Mouse (Mus musculus) ES-E14 (cell line): ENCODE measurements at regions not wholly inside any gene's neighbourhood (a gene's known extent, or its start where the extent isn't known, plus 50 kb on each side); places are given as distances from the start of the nearest gene placed in this dataset.

Experiments used
- DNase-seq: peaks from one replicate; pipeline ENCODE4 v3.0.0-alpha.2; 2013; ENCODE audit warnings: low read depth, low spot score
- H3K27ac ChIP-seq: 2 replicates; pipeline ENCODE4 v1.5.1; 2012; ENCODE audit warnings: low read depth, mild to moderate bottlenecking, low read length, moderate library complexity, mixed read lengths; ENCODE audit not compliant: poor library complexity, insufficient read depth, severe bottlenecking
- H3K36me3 ChIP-seq: 2 replicates; pipeline ENCODE4 v1.6.1; 2012; ENCODE audit warnings: mild to moderate bottlenecking, low read length, moderate library complexity, mixed read lengths; ENCODE audit not compliant: control insufficient read depth, poor library complexity, insufficient read depth, severe bottlenecking
- H3K4me1 ChIP-seq, 2 experiments: fragments of 150-350 bp in 1 of 2; sonication (generic) in 1 of 2; 2 replicates each; pipeline ENCODE4 v1.6.1; 2012; ENCODE audit warnings: low read length in 2 of 2, mild to moderate bottlenecking in 1 of 2, mixed read lengths in 1 of 2; ENCODE audit not compliant: control insufficient read depth in 2 of 2, insufficient read depth in 2 of 2, poor library complexity in 1 of 2
- H3K4me3 ChIP-seq, 2 experiments: fragments of 150-350 bp in 1 of 2; sonication (generic) in 1 of 2; 2 replicates each; pipeline ENCODE4 v1.5.1; 2012; ENCODE audit warnings: low read length in 2 of 2, low read depth in 1 of 2, mild to moderate bottlenecking in 1 of 2, mixed read lengths in 1 of 2; ENCODE audit not compliant: insufficient read depth in 1 of 2, poor library complexity in 1 of 2, severe bottlenecking in 1 of 2
- H3K9ac ChIP-seq: 2 replicates; pipeline ENCODE4 v1.6.1; 2012; ENCODE audit warnings: low read depth, mild to moderate bottlenecking, low read length, mixed read lengths; ENCODE audit not compliant: poor library complexity, insufficient read depth, severe bottlenecking
- H3K9me3 ChIP-seq: fragments of 150-350 bp; sonication (generic); 2 replicates; pipeline ENCODE4 v1.6.1; 2012; ENCODE audit warnings: low read depth, mild to moderate bottlenecking, low read length; ENCODE audit not compliant: control insufficient read depth, insufficient read depth
- CHD2 ChIP-seq: IDR thresholded peaks from 2 replicates; pipeline ENCODE4 v1.6.1; 2014; ENCODE audit warnings: mild to moderate bottlenecking, low read depth, low read length, inconsistent platforms
- HCFC1 ChIP-seq: IDR thresholded peaks from 2 replicates; pipeline ENCODE4 v1.6.1; 2012; ENCODE audit warnings: low read length, inconsistent platforms, borderline replicate concordance; ENCODE audit not compliant: insufficient read depth
- MAFK ChIP-seq: IDR thresholded peaks from 2 replicates; pipeline ENCODE4 v1.6.1; 2014; ENCODE audit warnings: mild to moderate bottlenecking, low read depth, low read length, inconsistent platforms; ENCODE audit not compliant: insufficient read depth
- ZC3H11A ChIP-seq: IDR thresholded peaks from 2 replicates; pipeline ENCODE4 v1.6.1; 2012; ENCODE audit warnings: low read depth, mild to moderate bottlenecking, inconsistent platforms, low read length, borderline replicate concordance
- ZNF384 ChIP-seq: IDR thresholded peaks from 2 replicates; pipeline ENCODE4 v1.6.1; 2012; ENCODE audit warnings: low read depth, low read length, inconsistent platforms
- in situ Hi-C, 2 experiments: fragments of 600-800 bp; cut with MboI; formaldehyde crosslinking; loops; one replicate each; pipeline ENCODE4 v1.15.1; 2025; ENCODE audit warnings: low sequenced_read_pairs in 2 of 2, inconsistent platforms in 1 of 2; ENCODE audit not compliant: unreplicated experiment in 2 of 2

- H3K9ac ChIP-seq = no peak overlapping the region
- no peaks in the 10 kb centered on the region for H3K4me1 ChIP-seq
- in situ Hi-C loops = no loop called here
- H3K9me3 ChIP-seq = no peaks in the 10 kb centered on the region
- TF ChIP-seq ZNF384 (no peak), CHD2 (no peak)
- no peaks in the 10 kb centered on the region for H3K36me3 ChIP-seq
- no peak for DNase-seq
- H3K27ac ChIP-seq = no peak overlapping the region
- no peak overlapping the region for H3K4me3 ChIP-seq
Measured at GRCm38 (mm10) chr9:30777816-30778215, 144.4 kb downstream of the Adamts15 start.

DNA sequence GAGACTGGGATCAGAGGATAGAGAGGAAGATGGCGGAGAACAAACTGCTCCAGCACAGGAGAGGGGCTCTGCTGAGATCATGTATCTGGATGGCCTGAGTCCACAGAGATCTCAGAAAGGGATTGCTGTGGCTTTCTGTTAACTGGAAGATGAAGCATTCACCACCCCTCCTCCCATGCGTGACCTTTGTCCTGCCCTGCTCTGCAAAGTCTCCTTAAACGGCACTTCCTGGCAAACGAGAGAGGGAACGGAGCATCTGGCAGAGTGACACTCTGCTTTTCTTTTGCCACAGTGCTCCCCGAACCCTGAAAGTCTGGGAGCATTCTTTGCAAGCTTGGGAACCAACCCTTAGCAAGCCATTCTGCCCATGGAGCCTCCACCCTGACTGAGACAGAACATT, 147.1 kb downstream of the Adamts15 start:
- no peak for DNase-seq

GRCm38 (mm10) chr9:30772456-30772855, 149.8 kb downstream of the Adamts15 start:
- Histone ChIP-seq H3K4me3 (no peak overlapping the region), H3K9ac (no peak overlapping the region), H3K4me1 (no peaks in the 10 kb centered on the region), H3K9me3 (no peaks in the 10 kb centered on the region), H3K36me3 (no peaks in the 10 kb centered on the region), H3K27ac (no peak overlapping the region)
- TF ChIP-seq ZNF384 (no peak), CHD2 (no peak), ZC3H11A (no peak), HCFC1 (no peak), MAFK (no peak)
- in situ Hi-C loops = no loop called here
- no peak for DNase-seq

More for the DNA sequence above, 147.1 kb downstream of the Adamts15 start:
- Histone ChIP-seq H3K9ac (no peak overlapping the region), H3K36me3 (no peaks in the 10 kb centered on the region), H3K27ac (no peak overlapping the region), H3K9me3 (no peaks in the 10 kb centered on the region), H3K4me3 (no peak overlapping the region), H3K4me1 (no peaks in the 10 kb centered on the region)
- TF ChIP-seq HCFC1 (no peak), ZC3H11A (no peak), MAFK (no peak), ZNF384 (no peak), CHD2 (no peak)
- in situ Hi-C loops = no loop called here

DNA sequence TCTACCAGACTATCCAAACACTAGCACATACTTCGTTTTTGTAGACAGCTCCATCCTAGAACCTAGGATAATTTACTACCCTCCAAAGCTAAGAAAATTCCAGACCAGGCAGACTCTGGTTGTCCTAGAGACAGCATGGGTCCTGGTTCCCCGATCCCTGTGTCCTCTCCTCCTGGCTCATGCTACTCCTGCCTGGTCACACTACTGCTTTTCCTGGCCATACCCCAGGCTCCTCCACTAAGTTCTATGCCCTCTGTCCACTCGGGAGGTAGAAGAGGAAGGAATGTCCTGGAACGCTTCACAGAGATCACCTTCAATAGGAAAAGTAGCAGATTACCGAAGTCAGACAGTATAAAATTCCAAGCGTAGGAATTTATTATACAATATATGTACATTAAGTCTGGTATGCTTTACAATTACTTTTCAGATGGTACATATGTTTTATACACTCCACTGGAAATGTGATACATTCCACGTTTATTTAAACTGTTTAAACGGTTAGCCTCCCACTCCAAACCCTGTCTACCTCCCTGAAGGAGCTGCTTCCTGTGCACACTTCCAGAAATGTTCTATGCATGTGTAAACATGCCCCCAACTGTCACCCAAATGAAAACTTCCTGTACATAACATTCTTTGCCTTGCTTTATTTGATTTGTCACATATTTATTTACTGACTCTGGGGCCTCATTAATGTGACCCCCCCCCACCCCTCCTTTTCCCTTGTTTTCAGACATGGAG, 151.6 kb downstream of the Adamts15 start:
- TF ChIP-seq ZNF384 = no peak
- no peak for TF ChIP-seq MAFK
- TF ChIP-seq CHD2 = no peak
- TF ChIP-seq ZC3H11A = no peak
- TF ChIP-seq HCFC1 = no peak
- in situ Hi-C loops = no loop called here
- Histone ChIP-seq H3K4me3 (no peak overlapping the region), H3K4me1 (no peaks in the 10 kb centered on the region), H3K36me3 (no peaks in the 10 kb centered on the region), H3K9me3 (no peaks in the 10 kb centered on the region), H3K27ac (no peak overlapping the region), H3K9ac (no peak overlapping the region)
- DNase-seq = no peak

DNA sequence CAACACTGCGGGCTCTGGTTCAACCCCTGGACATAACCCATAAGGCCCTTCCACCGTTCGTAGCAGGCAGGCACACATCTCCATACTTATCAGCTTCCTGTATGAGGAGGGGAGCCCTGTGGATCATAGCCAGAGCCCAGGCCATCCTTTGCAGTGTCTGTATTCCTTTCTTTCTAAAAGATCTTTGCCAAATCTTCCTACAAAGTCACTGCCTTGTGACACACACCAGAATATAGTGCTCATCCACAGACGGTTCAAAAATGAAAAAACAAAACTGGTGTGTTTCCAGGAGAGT, 152.9 kb downstream of the Adamts15 start:
- no peak overlapping the region for H3K9ac ChIP-seq
- in situ Hi-C loops = no loop called here
- no peak overlapping the region for H3K4me3 ChIP-seq
- no peaks in the 10 kb centered on the region for H3K9me3 ChIP-seq
- DNase-seq = no peak
- H3K27ac ChIP-seq = no peak overlapping the region
- no peak for TF ChIP-seq ZC3H11A
- TF ChIP-seq CHD2 = no peak
- no peak for TF ChIP-seq MAFK
- TF ChIP-seq HCFC1 = no peak
- no peak for TF ChIP-seq ZNF384
- H3K4me1 ChIP-seq = no peaks in the 10 kb centered on the region
- H3K36me3 ChIP-seq = no peaks in the 10 kb centered on the region
